Mouse (Mus musculus) neural tube, embryonic 11.5 days (tissue): ENCODE measurements at regions not wholly inside any gene's neighbourhood (a gene's known extent, or its start where the extent isn't known, plus 50 kb on each side); places are given as distances from the start of the nearest gene placed in this dataset.

Experiments
- ATAC-seq: fragments of 200-750 bp; cut with Nextera tagmentation; 2 replicates; pipeline ENCODE4 v1.8.0; 2017; ENCODE audit warnings: moderate number of reproducible peaks, mild to moderate bottlenecking, moderate TSS enrichment, moderate library complexity; ENCODE audit not compliant: insufficient read depth, low FRiP score, low TSS enrichment
- DNase-seq: peaks from one replicate; pipeline ENCODE4 v3.0.0-alpha.2; 2015; ENCODE audit warnings: low spot score
- H3K27ac ChIP-seq: fragments of 300-500 bp; sonication (generic); 2 replicates; pipeline ENCODE4 v1.5.1; 2014; ENCODE audit warnings: low read depth, mild to moderate bottlenecking, low read length
- H3K27me3 ChIP-seq: fragments of 300-500 bp; sonication (generic); 2 replicates; pipeline ENCODE4 v1.6.1; 2014; ENCODE audit warnings: mild to moderate bottlenecking, low read length, mixed read lengths; ENCODE audit not compliant: control insufficient read depth, insufficient read depth
- H3K36me3 ChIP-seq: fragments of 300-500 bp; sonication (generic); 2 replicates; pipeline ENCODE4 v1.6.1; 2014; ENCODE audit warnings: mild to moderate bottlenecking, low read length, moderate library complexity, mixed read lengths; ENCODE audit not compliant: control insufficient read depth, insufficient read depth
- H3K4me1 ChIP-seq: fragments of 300-500 bp; sonication (generic); 2 replicates; pipeline ENCODE4 v1.6.1; 2014; ENCODE audit warnings: low read length, mixed read lengths; ENCODE audit not compliant: control insufficient read depth, insufficient read depth
- H3K4me2 ChIP-seq: fragments of 300-500 bp; sonication (generic); 2 replicates; pipeline ENCODE4 v1.6.1; 2014; ENCODE audit warnings: low read depth, mild to moderate bottlenecking, moderate library complexity
- H3K4me3 ChIP-seq: fragments of 300-500 bp; sonication (generic); 2 replicates; pipeline ENCODE4 v1.5.1; 2014; ENCODE audit warnings: low read depth, low read length
- H3K9ac ChIP-seq: fragments of 300-500 bp; sonication (generic); 2 replicates; pipeline ENCODE4 v1.6.1; 2014; ENCODE audit warnings: mild to moderate bottlenecking, low read length
- H3K9me3 ChIP-seq: fragments of 300-500 bp; sonication (generic); 2 replicates; pipeline ENCODE4 v1.6.1; 2016; ENCODE audit warnings: low read length; ENCODE audit not compliant: control insufficient read depth
- WGBS: fragments of 180-500 bp; shearing (Covaris S2); extraction: QIAGEN DNeasy Blood & Tissue Kit; methylation state at CpG from one replicate; pipeline ENCODE4 v1.1.7; 2014; 5-methylcytosine and 5-hydroxymethylcytosine counted together

- Histone ChIP-seq H3K4me1 (no peaks in the 10 kb centered on the region), H3K4me3 (no peak overlapping the region), H3K27me3 (no peaks in the 10 kb centered on the region), H3K36me3 (no peaks in the 10 kb centered on the region), H3K27ac (no peak overlapping the region), H3K9me3 (no peaks in the 10 kb centered on the region), H3K4me2 (no peak overlapping the region), H3K9ac (no peak overlapping the region)
- WGBS = 97% methylated on average over 2 of the region's 2 CpGs
- DNase-seq (no peak), ATAC-seq (no peak)
Measured at GRCm38 (mm10) chr3:159760293-159760692, 79.2 kb upstream of the Wls start.

- no peaks in the 10 kb centered on the region for H3K27me3 ChIP-seq
- ATAC-seq (no peak), DNase-seq (no peak)
- no peak overlapping the region for H3K9ac ChIP-seq
- no peaks in the 10 kb centered on the region for H3K9me3 ChIP-seq
- H3K27ac ChIP-seq = no peak overlapping the region
- WGBS = 92% methylated on average over 2 of the region's 2 CpGs
- H3K4me2 ChIP-seq = no peak overlapping the region
- no peak overlapping the region for H3K4me3 ChIP-seq
- H3K36me3 ChIP-seq = no peaks in the 10 kb centered on the region
- no peaks in the 10 kb centered on the region for H3K4me1 ChIP-seq
Measured at GRCm38 (mm10) chr3:159760949-159761348, 78.5 kb upstream of the Wls start.

- 5% methylated on average over 13 of the region's 13 CpGs for WGBS
- H3K4me1 ChIP-seq = no peaks in the 10 kb centered on the region
- DNase-seq (peak; percentile 62), ATAC-seq (peak; percentile 68; the same call in 1 of the 2 replicates)
- H3K4me3 ChIP-seq = no peak overlapping the region
- no peaks in the 10 kb centered on the region for H3K36me3 ChIP-seq
- no peak overlapping the region for H3K27ac ChIP-seq
- no peak overlapping the region for H3K4me2 ChIP-seq
- H3K27me3 ChIP-seq = no peaks in the 10 kb centered on the region
- H3K9me3 ChIP-seq = no peaks in the 10 kb centered on the region
- no peak overlapping the region for H3K9ac ChIP-seq
Measured at GRCm38 (mm10) chr3:159782222-159782844, 57.1 kb upstream of the Wls start.

GRCm38 (mm10) chr3:159787776-159788175, 51.7 kb upstream of the Wls start:
- peak; percentile 28; the same call in 1 of the 2 replicates for ATAC-seq
- no peaks in the 10 kb centered on the region for H3K9me3 ChIP-seq
- no peak for DNase-seq
- no peak overlapping the region for H3K4me3 ChIP-seq
- no peak overlapping the region for H3K4me2 ChIP-seq
- H3K9ac ChIP-seq = no peak overlapping the region
- no peaks in the 10 kb centered on the region for H3K4me1 ChIP-seq
- no peaks in the 10 kb centered on the region for H3K27me3 ChIP-seq
- no peaks in the 10 kb centered on the region for H3K36me3 ChIP-seq
- H3K27ac ChIP-seq = no peak overlapping the region
- WGBS = 66% methylated on average over 9 of the region's 9 CpGs
